Mouse (Mus musculus) gastrocnemius, adult 8-10 months (tissue): ENCODE measurements around the gene Gpc6. TPM values are rescaled to one million over a fixed set of nuclear protein-coding genes. Genes with fewer than 3 reads are reported as not detected.

Experiments used
- DNase-seq, 2 experiments: peaks; one replicate each; pipeline ENCODE4 v3.0.0; 2022; ENCODE audit warnings: low spot score in 2 of 2
- total RNA-seq, 4 experiments: library from RNA; stranded (reverse); gene quantifications; 2 replicates each; pipeline ENCODE4 v1.2.4; 2022

Gene Gpc6
- total RNA-seq, 4 experiments from 2014 or later, result 1.1 to 3.0 (median 1.2) TPM

DNA sequence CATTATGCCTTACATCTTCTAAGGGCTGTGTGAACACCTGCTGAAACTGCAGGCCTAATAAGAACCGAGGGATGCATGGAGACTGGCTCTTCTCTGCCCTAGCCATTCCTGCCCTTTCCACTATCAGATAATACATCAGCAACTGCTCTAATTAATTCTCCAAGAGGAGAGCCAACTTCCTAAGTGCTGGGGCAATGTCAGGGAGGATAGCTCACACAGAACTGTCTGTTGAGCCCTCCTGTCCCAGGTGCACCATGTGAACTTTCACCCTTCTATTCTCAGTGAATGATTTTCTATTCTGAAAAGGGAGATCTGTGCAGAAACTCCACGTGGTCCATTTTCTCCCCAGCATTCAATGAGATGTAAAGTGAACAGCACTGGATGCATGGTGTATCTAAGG, 136.0 kb downstream of the Gpc6 start:
- no peak for DNase-seq

DNA sequence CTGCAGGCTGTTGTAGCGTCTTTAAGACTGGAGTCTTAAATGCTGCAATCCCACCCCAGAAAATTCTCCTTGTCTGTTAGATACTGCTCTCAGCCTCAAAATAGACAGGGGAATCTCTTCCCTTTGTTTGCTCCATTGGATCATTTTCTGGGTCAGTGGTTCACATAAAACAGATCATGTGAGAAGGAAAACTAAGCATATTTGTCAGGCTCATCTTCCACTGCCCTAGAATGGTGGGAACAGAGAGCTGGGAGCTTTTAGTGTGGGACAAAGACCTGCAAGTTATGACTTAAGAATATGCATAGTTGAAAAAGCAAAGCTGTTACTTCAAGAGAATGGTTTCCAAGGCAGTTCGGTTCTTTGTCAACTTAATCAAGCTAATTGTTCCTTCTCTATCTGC, 136.4 kb downstream of the Gpc6 start:
- no peak for DNase-seq

DNA sequence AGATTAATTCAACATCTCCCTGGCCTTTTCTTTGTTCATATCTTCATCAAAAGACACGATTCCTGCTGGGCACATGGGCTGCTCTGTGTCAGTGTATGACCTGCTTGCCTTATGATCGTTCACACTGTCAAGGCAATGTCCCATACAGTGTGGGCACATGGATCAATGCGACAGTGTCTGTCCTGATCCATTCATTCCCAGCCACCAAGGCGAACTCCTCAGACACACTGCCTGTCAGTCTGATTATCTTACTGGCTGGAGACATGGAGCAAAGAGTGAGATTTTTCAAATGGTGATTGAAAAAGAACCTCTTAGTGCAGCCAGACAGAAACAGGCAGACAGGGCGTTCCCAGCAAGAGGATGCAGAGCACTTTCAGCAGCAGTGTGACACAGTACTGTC, 143.1 kb downstream of the Gpc6 start:
- DNase-seq, result no peak

DNA sequence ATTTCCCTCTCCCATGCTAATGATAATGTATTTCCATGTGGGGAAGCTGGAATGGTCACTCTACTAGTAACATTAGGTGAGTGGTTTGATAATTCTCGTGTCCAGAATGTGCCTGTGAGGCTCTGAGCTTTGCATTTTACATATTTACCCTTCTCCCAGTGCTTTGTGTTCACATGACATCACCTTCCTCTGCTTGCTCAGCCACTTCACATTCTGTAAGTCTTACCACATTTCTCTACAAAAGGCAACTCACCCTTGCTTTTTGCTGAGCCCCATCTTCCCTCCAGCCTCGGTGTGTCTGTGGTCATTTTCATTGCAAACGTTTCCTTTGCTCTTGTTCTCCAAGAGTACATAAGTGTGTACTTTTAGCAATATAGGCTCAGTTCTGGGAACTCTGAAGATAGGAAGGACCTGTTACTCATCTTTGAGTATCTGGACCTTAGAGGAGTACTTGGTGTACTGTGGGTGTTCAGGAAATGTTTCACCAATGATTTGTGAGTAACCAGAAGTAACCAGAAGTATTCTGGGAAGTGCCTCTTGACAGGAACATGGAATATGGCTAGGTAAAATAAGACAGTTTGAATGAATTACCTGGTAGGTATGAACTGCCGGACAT, 145.5 kb downstream of the Gpc6 start:
- no peak for DNase-seq

DNA sequence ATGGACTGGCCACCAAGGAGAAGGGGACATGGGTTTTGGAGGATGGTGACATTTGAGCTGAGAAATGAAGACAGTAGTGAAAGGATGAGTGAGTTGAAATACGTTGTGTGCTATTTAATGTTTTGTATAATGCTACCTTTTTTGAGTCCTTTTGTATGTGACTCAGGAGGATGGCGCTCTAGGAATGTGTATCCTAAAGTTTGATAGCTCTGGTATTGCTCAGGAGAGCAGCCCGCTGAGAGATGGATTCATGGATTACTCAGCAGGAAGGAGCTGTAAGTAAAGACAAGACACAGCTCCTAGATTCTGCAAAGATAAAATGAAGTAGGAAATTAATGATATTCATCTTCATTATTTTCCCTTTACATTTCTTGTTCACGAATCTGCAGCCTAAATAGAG, 168.5 kb downstream of the Gpc6 start:
- no peak for DNase-seq

DNA sequence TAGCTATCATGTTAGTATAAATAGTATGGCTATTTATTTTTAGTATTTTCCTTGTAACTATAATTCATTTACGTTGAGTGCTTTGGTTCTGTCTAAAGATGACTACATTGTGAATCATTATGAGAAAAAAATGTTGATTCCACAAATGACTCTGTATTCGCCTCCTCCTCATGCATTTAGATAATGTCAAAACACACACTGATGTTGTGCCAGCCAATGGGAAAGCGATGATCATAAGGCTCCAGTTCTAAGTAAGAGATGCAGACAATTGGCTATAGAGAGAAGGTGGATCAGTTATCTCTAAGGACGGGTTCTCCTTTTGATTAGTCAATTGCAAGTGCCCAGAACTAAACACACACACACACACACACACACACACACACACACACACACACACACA, 181.8 kb downstream of the Gpc6 start:
- DNase-seq, result no peak

DNA sequence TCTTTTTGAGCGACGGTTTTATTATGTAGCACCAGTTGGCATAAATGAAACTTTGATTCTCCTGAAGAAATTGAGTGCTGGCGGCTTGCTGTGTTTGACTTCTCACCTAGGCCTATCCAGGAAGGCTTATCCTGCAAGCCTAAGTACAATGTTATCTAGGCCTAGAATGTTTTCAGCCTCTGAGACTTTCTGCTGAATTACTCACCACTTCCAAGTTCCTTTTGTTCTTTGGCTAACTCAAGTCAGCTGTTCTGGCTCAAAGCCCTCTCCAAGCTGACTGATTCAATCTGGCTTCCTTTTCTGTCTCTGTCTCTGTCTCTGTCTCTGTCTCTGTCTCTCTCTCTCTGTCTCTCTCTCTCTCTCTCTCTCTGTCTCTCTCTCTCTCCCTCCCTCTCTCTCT, 188.0 kb downstream of the Gpc6 start:
- DNase-seq, result no peak

DNA sequence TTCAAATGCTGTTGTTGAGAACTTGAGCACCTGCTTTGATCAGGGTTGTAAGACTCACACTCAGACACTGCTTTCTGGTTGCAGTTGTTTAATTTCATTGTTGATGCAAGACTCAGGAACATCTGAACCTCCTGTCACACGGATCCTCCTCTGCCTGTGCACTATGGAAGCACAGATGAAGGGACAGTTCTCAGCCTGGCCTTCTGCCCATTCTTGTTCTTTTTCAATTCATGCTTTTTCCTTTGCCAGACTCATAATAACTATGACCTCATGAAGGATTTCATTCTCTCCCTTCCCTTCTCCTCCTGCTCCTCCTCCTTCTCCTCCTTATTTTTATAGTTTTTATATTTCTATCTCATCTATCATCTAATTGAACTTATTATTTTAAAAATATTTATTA, 196.9 kb downstream of the Gpc6 start:
- DNase-seq, result no peak

DNA sequence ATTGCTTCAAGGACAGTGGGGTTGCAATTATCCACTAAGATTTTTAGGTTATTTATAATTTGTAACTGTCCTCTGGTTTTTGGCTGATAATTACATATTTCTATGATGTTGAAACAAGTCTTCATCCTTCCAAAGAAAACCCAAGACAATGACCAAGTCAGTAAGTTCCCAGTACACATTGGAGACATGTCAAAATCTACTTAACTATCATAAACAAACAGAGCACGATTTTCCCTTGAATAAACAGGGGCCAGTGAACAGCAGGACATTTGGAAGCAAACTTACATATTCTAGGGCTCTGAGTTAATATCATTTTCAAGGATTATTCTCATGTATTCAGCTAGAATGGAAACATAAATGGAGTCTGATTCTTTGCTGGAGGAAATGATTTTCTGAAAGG, 205.2 kb downstream of the Gpc6 start:
- DNase-seq, result no peak

DNA sequence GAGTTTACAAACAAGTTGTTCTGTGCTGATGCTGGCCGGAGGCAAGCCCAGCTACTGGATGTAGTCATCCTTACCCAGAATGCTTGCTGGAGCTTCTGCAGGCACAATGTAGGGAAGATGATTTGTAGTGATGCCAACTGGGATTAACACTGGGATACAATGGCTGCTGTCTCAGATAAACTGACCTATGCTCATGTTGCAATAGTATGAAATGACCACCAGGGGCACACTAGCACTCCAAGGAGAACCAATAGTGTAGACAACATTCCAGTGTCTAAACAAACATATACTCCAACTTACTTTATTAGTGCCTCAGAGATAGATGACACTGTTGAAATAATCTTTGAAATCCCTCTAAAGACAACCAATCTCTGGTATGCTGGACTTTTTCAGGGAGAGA, 206.2 kb downstream of the Gpc6 start:
- DNase-seq, result no peak

DNA sequence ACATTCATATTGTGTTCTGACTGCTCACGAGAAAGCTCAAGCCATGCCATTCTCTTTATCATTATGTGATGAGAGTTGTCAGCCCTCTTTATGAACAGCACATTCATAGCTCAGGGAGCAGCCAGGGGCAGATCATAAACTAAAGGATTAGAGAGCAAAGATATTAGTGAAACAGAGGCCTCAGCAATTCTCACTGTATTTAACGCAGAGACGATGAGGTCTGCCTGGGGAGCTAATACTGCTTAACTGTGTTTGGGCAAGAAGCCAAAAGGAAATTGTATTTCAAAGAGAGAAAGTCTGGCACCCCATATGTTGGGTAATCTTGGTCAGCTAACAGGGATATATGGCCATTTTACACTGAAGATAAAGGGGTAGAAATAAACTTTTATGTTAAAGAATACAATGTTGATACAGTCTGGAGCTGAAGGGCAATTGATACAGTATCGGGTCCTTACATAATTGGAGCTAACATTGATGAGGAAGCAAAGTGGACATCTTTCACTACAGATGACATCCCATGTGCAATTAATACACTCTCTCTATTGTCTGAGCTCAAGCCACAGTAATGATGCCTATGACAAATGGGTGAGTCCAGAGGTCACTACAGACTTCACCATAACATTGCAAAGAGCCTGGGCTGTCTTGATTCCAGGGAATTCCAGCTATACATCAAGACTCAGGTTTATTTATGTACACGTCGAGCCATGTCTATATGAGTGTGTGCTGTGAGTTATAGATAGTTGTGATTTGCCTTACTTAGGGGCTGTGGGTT, 216.1 kb downstream of the Gpc6 start:
- DNase-seq, result no peak

DNA sequence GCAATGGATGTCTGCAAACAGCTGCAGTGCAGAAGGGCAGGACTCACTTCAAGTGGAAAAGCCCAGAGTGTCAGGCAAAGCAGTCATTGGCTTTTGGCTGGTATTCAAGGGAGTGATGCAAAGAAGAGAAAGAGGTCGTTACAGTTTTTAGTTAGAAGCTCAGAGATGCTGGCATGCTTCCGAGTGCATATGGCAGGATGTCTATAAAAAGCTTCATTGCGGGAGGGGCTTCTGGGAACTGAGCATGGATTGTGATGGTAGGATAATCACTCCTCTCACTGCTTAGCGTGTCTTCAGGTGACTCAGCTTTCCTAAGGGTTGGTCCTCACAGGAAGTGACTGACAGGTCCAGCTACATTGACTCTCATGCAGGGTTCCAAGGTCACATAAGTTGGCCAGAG, 221.0 kb downstream of the Gpc6 start:
- DNase-seq, result no peak

DNA sequence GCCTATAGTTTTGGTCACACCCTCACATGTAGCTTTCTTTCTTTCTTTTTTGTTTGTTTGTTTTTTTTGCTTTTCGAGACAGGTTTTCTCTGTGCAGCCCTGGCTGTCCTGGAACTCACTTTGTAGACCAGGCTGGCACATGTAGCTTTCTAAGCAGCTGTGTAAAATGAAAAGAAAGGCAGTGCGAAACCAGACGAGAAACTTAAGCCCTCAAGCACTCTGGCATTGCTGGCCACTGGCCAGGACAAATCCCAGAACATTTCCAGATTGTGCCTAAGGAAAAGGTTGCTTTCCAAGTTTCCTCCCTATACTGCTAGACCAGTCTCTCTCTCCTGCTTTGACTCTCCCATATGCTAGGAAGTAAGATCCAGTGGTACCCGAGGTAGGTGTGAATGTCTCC, 221.6 kb downstream of the Gpc6 start:
- no peak for DNase-seq

DNA sequence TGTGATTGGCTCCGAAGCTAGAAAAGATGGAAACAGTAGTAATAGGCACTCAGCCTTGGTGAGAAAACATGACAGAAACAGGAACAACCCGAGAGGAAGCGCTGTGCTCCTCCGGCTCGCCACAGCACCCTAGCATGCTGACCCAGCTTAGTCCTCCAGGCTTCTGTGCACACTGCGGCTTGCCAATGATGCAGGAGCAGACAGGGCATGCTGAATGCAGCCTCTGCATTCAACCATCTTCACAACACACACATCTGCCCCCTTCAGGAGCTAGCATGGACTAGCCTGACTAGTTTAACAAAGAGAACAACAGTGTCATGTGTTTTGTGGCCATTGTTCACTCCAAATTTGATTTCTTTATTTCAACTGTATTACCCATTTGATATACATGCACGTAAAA, 226.5 kb downstream of the Gpc6 start:
- no peak for DNase-seq

DNA sequence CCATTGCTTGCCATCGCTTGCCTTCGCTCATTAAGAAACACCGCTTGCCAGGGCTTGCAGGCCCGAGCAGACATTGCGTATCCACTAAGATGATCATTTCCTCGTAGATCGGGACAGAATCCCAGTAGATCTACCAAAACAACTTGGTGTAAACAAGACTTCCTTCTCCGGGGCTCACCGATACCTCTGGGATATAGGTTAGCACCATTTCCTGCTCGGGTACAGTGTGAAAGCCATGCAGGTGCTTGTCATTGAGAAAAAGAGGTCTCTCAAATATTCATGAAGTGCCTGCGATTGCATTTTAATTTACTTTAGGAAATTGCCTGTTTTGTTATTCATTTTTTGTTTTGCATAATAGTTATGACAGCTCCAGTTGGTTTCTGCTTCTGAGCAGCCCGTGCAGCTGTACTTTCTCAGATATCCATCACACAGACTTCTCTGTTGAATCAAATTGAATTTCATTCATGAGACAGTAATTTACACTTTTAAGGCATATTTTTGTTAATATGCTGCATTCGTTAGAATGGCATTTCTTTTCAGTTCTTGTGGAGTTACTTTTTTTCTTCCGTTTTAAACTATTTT, 230.9 kb downstream of the Gpc6 start:
- DNase-seq, result no peak

DNA sequence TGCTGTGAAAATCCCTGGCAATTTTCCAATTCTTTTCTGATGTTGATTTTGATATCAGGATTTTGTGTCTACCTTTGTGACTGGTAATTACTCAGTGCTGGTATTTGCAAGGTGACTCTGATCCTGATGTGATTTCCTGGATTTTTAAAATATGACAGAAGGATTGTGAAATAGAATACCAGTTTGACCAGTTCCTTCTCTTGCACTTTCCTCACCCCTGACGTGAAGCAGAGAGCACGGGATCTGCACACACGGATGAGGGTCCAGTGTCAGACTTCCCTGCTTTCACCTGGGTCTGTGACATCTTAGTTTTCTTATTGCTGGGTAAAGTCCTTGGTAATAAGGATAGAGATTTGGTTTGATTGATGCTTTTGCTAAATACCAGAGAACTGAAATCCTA, 232.3 kb downstream of the Gpc6 start:
- DNase-seq, result no peak

DNA sequence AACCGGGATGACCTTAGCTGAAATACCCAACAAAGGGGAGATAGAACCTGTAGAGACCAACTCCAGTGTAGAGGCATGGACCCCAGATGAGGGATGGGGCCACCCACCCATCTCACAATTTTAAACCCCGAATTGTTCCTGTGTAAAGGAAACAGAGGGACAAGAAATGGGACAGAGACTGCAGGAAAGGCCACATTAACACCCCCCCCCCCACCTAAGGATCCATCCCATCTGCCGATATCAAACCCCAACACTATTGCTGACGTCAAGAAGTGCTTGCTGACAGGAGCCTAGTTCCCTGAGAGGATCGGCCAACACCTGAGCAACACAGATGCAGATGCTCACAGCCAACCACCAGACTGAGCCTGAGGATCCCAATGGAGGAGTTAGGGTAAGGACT, 241.2 kb downstream of the Gpc6 start:
- no peak for DNase-seq

DNA sequence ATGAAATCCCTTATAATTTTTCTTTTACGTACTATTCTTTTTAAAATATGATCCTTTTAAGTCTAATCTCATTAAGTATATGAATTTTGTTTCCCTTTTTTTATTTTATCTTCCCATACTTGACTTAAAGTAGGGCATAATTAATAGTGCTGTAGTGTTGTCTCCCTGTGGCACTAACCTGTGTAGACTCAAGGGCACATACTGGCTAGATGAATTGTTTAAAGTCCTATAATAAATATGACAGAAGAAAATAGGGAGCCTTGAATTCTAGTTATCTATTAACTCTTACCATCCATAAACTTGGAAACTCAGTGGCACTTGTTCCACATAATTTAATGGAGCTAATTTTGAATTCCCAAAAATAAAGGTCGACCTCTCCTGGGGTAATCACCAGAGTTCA, 268.2 kb downstream of the Gpc6 start:
- DNase-seq, result no peak

DNA sequence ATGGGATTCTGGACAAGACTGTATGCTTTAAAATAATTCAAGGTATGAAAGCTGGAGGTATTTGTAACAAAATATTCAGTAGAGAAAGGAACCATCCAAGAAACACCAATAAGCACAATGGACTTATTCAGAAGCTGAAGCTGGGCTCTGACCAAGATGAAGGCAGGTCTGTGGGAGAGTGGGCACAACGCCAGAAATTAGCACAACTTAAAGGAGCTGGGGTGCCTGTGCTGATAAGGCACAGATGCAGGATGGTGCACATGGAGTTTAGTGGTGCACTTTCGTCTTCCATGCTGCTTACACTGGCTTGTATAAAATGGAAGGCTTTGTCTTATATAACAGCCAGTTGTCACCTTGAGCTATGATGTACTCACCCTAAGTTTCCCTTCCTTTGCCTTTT, 276.9 kb downstream of the Gpc6 start:
- no peak for DNase-seq

DNA sequence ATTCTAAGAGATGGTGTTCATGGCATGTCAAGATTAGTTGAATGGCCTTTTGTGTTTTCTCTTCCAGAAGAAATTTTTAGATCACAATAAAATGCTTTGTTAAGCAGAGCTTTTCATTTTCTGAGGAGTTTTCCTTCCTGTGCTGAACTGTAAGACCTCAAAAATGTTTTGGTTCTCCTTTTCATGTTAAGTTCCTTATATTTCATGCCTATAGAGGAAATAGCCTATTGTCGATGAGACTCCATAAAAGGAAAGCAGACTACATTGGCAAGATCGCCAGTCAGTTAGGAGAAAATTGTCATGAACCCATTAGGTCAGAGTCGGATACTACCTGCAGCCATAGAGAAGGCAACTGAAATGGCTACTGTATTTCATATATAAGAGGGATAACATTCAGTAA, 278.8 kb downstream of the Gpc6 start:
- DNase-seq, result no peak

DNA sequence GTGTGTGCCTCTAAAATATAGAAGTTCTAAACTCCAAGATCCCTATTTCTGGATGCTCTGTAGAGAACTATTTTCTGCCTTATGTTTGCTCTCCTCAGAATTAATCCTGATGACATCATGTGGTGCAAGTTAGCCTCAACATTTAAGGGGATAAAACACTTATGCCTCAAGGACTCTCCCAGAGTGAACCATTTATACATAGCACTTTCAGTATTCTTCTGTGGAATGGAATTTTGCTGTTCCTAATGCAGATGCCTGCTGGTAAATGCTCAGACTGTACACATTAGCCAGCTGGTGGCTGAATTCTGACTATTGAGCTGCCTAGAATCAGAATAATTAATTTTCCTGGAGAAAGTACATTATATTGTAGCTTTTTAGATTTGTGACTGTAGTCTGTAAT, 289.3 kb downstream of the Gpc6 start:
- no peak for DNase-seq

DNA sequence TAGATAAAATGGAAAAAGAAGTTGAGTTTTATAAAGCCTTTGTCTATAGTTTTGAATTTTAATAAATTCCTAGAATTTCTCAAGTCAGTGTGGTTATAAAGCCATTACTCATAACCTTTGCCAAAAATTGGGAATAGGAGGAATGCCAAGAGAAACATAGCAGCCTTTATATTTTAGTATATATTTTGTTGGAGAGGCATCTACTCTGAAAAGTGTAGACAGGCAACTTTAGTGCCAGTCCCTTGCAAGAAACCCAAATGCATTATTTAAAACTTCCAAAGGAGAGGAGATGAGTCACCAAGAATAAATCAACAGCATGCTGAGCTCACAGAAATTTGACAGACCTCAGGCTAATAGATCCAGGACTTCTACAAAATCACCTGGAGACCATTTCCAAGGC, 301.8 kb downstream of the Gpc6 start:
- no peak for DNase-seq

DNA sequence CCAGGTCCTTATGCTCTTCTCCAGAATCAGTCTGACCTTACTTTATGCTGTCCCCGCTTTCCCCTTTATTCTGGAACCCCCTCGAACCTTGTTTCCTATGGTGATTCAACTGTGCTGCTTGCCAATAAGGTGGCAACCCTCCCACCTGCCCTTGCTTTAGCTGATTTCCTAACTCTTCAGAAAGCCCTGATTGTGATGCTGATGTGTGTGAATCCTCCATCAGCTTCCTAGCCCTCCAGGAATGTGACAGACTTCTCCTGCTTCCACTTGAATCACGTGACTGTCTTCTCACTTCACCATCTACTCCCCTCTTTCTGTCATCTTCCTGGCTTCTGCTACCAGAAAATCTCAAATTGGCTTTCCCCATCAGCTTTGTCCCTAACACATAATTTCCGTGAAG, 305.4 kb downstream of the Gpc6 start:
- no peak for DNase-seq
